Mouse (Mus musculus) midbrain, embryonic 16.5 days (tissue): Measurements from ENCODE around the gene Gm14305. TPM values are rescaled to one million over a fixed set of nuclear protein-coding genes. Genes with fewer than 3 reads are reported as not detected.
"Not testable (repeated sequence)": the region's sequence is repeated elsewhere in the genome, so short reads cannot be mapped to it uniquely, and the experiment has no call there.

Source experiments
- ATAC-seq: fragments of 200-750 bp; cut with Nextera tagmentation; 2 replicates; pipeline ENCODE4 v1.8.0; 2017; ENCODE audit warnings: moderate TSS enrichment
- H3K27ac ChIP-seq: fragments of 300-500 bp; sonication (generic); 2 replicates; pipeline ENCODE4 v1.5.1; 2014; ENCODE audit warnings: mild to moderate bottlenecking, low read length, mixed read lengths
- H3K27me3 ChIP-seq: fragments of 300-500 bp; sonication (generic); 2 replicates; pipeline ENCODE4 v1.6.1; 2014; ENCODE audit warnings: low read depth, low read length, mixed read lengths; ENCODE audit not compliant: control insufficient read depth, insufficient read depth
- H3K36me3 ChIP-seq: fragments of 300-500 bp; sonication (generic); 2 replicates; pipeline ENCODE4 v1.6.1; 2014; ENCODE audit warnings: mild to moderate bottlenecking, low read length, moderate library complexity, mixed read lengths; ENCODE audit not compliant: control insufficient read depth, insufficient read depth
- H3K4me1 ChIP-seq: fragments of 300-500 bp; sonication (generic); 2 replicates; pipeline ENCODE4 v1.6.1; 2014; ENCODE audit warnings: mild to moderate bottlenecking, low read length, mixed read lengths; ENCODE audit not compliant: control insufficient read depth, insufficient read depth
- H3K4me2 ChIP-seq: fragments of 300-500 bp; sonication (generic); 2 replicates; pipeline ENCODE4 v1.6.1; 2014; ENCODE audit warnings: mild to moderate bottlenecking, low read length, mixed read lengths
- H3K4me3 ChIP-seq: fragments of 300-500 bp; sonication (generic); 2 replicates; pipeline ENCODE4 v1.5.1; 2014; ENCODE audit warnings: low read depth, mild to moderate bottlenecking, low read length, moderate library complexity, mixed read lengths
- H3K9ac ChIP-seq: fragments of 300-500 bp; sonication (generic); 2 replicates; pipeline ENCODE4 v1.6.1; 2014; ENCODE audit warnings: low read depth, low read length, mixed read lengths
- H3K9me3 ChIP-seq: fragments of 300-500 bp; sonication (generic); replicated peaks from 2 replicates; pipeline ENCODE4 v1.6.1; 2014; ENCODE audit warnings: mild to moderate bottlenecking, low read length, mixed read lengths; ENCODE audit not compliant: control insufficient read depth, poor library complexity, severe bottlenecking
- WGBS: fragments of 180-500 bp; shearing (Covaris S2); extraction: QIAGEN DNeasy Blood & Tissue Kit; methylation state at CpG from one replicate; pipeline ENCODE4 v1.1.7; 2014; 5-methylcytosine and 5-hydroxymethylcytosine counted together
- polyA plus RNA-seq: library from polyadenylated mRNA; unstranded; fragments of >200 nt; fragmentation: Nextera tagmentation; extraction: Ambion mirVana; gene quantifications from 2 replicates; pipeline ENCODE4 v1.2.1, GENCODE M21; 2015

Gm14305 gene
- 34.2 and 41.0 TPM in 2 replicates for polyA plus RNA-seq

DNA sequence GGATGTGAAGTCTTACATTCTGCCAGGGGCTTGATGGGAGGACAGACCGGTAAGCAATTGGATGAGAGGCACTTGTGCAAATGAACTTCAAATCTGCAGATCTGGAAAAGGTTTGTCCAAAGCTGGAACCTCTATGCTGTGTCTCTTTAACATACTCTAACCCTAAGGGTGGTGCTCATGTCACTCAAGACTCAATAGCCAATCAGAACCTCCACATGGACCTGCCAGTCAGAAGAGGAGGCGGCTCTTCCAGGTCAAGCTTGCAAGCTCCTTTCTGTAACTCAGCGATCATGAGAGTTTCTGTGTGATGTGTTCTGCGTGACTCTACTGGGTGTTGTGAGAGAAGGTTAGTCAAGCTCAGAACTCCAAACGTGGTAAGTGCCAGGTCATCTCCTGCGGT, at the start of gene Gm14305:
Gm14305 (plus strand) TSS at position 278 of the 400 bp plus-strand sequence.
- not testable (repeated sequence) for ATAC-seq

DNA sequence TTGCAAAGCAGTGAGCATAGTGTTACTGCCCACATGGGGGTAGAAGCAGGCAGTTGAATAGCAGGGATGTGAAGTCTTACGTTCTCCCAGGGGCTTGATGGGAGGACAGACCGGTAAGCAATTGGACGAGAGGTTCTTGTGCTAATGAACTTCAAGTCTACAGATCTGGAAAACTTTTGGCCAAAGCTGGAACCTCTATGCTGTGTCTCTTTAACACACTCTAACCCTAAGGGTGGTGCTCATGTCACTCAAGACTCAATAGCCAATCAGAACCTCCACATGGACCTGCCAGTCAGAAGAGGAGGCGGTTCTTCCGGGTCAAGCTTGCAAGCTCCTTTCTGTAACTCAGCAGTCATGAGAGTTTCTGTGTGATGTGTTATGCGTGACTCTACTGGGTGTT, 37.9 kb upstream of the Gm14305 start, which contains the start of gene Zfp973:
Zfp973 (plus strand) TSS at position 301 of the 400 bp plus-strand sequence.
- H3K4me2 ChIP-seq, H3K4me3 ChIP-seq, H3K9me3 ChIP-seq, H3K4me1 ChIP-seq, H3K36me3 ChIP-seq, ATAC-seq, H3K27ac ChIP-seq, H3K27me3 ChIP-seq, H3K9ac ChIP-seq: not testable (repeated sequence)
- no CpG with 5 or more reads among the region's 6 CpGs for WGBS

More for the DNA sequence above, at the start of gene Gm14305:
- H3K27ac ChIP-seq, H3K4me1 ChIP-seq, H3K27me3 ChIP-seq, H3K9me3 ChIP-seq, H3K36me3 ChIP-seq: not testable (repeated sequence)
- 0 out of 2 replicates have a peak within 1 kb of the TSS, but pooled peaks have one; percentile 25 for H3K9ac ChIP-seq
- WGBS = 0% methylated on average over 1 of the region's 6 CpGs
- H3K4me3 ChIP-seq = peak within 1 kb of the TSS; percentile 44
- peak within 1 kb of the TSS; percentile 42 for H3K4me2 ChIP-seq

Other genes with a start within 250 kb of the Gm14305 start
- 3.1 and 10.8 TPM in 2 replicates for gene Gm14434, start 221.5 kb upstream of the Gm14305 start, polyA plus RNA-seq
- not detected in 2 replicates for gene Zfp967, start 187.3 kb upstream of the Gm14305 start, polyA plus RNA-seq
- 26.8 and 29.4 TPM in 2 replicates for gene Gm14308, start 72.0 kb upstream of the Gm14305 start, polyA plus RNA-seq
- 9.2 and 10.2 TPM in 2 replicates for gene Zfp973, start 37.8 kb upstream of the Gm14305 start, polyA plus RNA-seq
- 7.2 and 7.4 TPM in 2 replicates for gene Gm14295, start 90.3 kb downstream of the Gm14305 start, polyA plus RNA-seq
- gene Gm14408, start 122.8 kb downstream of the Gm14305 start, polyA plus RNA-seq = not detected in 2 replicates
- 7.7 and 15.5 TPM in 2 replicates for gene Gm14296, start 219.5 kb downstream of the Gm14305 start, polyA plus RNA-seq